Mouse (Mus musculus): ENCODE measurements around the gene Ppan.

GRCm38 (mm10) chr9:20887191-20887590, 784 bp upstream of the Ppan start:
- TF ChIP-seq GATA1 (IDR thresholded peaks at IDR 0.05; ENCODE audit: low read length), result no peak
- no peak for TF ChIP-seq TAL1 (IDR thresholded peaks at IDR 0.05; ENCODE audit: low read length)
